Mouse (Mus musculus): ENCODE results near the gene Mllt11. TPM values are rescaled to one million over a fixed set of nuclear protein-coding genes. Genes with fewer than 3 reads are reported as not detected.

Gene Mllt11
- polyA plus RNA-seq, 1 experiment: 13.1 TPM

DNA sequence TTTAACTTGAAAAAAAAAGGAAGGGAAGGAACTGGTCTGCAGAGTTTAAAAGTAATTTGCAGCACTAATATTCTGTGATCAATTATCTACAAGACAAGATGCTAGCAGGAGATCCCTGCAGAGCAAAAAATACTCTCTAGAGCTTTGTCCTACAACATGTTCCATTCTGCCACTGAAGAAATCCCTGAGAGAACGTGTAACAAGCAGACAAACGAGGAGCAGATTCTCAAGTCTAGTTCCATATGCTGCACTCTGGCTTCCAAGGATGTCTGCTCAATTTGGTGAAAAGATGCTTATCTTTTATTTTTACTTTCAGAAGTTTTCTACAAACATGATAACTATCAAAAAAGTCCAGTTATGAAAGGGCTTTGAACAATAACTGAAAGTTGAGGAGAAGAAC is 31.4 kb downstream of the Mllt11 start:
- Histone ChIP-seq H3K9ac (ENCODE audit: low read depth, poor library complexity, severe bottlenecking) (no peak overlapping the region), H3K27ac (ENCODE audit: insufficient read depth, low read length) (no peak overlapping the region), H3K36me3 (ENCODE audit: control insufficient read depth, insufficient read depth, low read length, poor library complexity, severe bottlenecking) (peaks cover 46% of the 10 kb centered on the region), H3K27me3 (ENCODE audit: control insufficient read depth, insufficient read depth, low read length, poor library complexity, severe bottlenecking) (no peaks in the 10 kb centered on the region), H3K9me3 (replicated peaks; ENCODE audit: control insufficient read depth, insufficient read depth, low read length, poor library complexity, severe bottlenecking) (no peaks in the 10 kb centered on the region), H3K4me3 (ENCODE audit: low read depth, low read length) (no peak overlapping the region), H3K4me1 (ENCODE audit: control insufficient read depth, insufficient read depth, low read length) (no peaks in the 10 kb centered on the region)
- TF ChIP-seq POLR2A (IDR thresholded peaks at IDR 0.05; ENCODE audit: insufficient read depth, low read length) (no peak), CTCF (IDR thresholded peaks at IDR 0.05; ENCODE audit: low read depth, low read length) (no peak), EP300 (IDR thresholded peaks at IDR 0.05; ENCODE audit: insufficient read depth, low read depth, low read length) (no peak)

DNA sequence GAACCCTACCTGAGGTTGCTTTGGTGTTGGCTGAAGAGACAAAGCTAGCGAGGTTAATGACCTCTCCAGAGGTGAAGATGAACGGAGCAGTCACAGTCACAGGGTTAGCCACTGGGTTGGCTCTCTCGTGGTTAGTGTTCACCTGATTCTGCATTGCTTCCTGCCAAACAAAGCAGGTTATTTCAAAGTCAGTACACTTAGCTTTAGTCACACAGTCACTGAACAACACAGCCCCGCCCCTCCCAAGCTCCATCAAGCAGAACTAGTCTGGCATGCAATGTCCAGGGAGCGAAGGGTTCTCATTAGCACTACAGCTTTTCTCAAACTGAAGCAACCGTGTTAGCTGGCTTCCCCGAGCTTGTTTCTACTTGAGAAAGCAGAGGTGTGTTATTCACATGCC is 31.8 kb downstream of the Mllt11 start:
- Histone ChIP-seq H3K27ac (ENCODE audit: insufficient read depth, low read length) (no peak overlapping the region), H3K9me3 (replicated peaks; ENCODE audit: control insufficient read depth, insufficient read depth, low read length, poor library complexity, severe bottlenecking) (no peaks in the 10 kb centered on the region), H3K9ac (ENCODE audit: low read depth, poor library complexity, severe bottlenecking) (no peak overlapping the region), H3K36me3 (ENCODE audit: control insufficient read depth, insufficient read depth, low read length, poor library complexity, severe bottlenecking) (peaks cover 43% of the 10 kb centered on the region), H3K4me1 (ENCODE audit: control insufficient read depth, insufficient read depth, low read length) (no peaks in the 10 kb centered on the region), H3K27me3 (ENCODE audit: control insufficient read depth, insufficient read depth, low read length, poor library complexity, severe bottlenecking) (no peaks in the 10 kb centered on the region), H3K4me3 (ENCODE audit: low read depth, low read length) (no peak overlapping the region)
- TF ChIP-seq CTCF (IDR thresholded peaks at IDR 0.05; ENCODE audit: low read depth, low read length) (no peak), EP300 (IDR thresholded peaks at IDR 0.05; ENCODE audit: insufficient read depth, low read depth, low read length) (no peak), POLR2A (IDR thresholded peaks at IDR 0.05; ENCODE audit: insufficient read depth, low read length) (no peak)

DNA sequence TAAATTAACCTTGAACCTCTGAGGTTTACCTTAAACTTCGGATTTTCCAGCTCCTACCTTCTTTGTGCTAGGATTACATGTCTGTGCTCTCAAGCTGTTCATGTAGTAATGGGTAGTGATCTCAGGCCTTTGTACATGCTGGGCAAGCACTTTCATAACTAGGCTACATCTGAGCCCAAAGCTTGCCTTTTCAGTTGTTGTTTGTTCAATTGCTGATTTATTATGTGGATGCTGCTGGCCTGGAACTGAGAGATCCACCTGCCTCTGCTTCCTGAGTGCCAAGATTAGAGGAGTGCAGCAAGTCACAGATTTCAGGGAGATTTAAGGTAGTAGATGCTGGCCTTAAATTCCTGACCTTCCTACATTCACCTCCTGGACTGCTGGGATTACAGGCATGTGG is 32.9 kb downstream of the Mllt11 start:
- TF ChIP-seq CTCF (IDR thresholded peaks at IDR 0.05; ENCODE audit: low read depth, low read length) (no peak), EP300 (IDR thresholded peaks at IDR 0.05; ENCODE audit: insufficient read depth, low read depth, low read length) (no peak), POLR2A (IDR thresholded peaks at IDR 0.05; ENCODE audit: insufficient read depth, low read length) (no peak)

DNA sequence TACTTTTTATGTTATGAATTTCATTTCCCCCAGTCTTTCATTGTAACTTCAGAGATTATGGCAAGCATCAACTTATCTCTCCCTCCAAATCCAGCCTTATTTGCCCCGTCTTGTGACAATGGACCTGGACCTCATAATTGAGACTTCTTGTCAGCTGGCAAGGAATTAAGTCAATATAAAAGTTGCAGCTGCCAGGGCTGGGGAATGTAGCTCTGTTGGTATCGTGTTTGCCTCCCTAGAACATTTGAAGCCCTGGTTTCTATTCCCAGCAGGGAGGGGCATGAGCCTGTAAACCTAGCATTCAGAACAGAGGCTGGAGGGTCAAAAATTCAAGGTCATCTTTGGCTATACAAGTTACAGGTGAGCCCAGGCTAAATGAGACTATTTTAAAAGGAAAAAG is 36.2 kb downstream of the Mllt11 start:
- Histone ChIP-seq H3K27me3 (ENCODE audit: control insufficient read depth, insufficient read depth, low read length, poor library complexity, severe bottlenecking) (no peaks in the 10 kb centered on the region), H3K27ac (ENCODE audit: insufficient read depth, low read length) (no peak overlapping the region), H3K9me3 (replicated peaks; ENCODE audit: control insufficient read depth, insufficient read depth, low read length, poor library complexity, severe bottlenecking) (no peaks in the 10 kb centered on the region), H3K4me3 (ENCODE audit: low read depth, low read length) (no peak overlapping the region), H3K4me1 (ENCODE audit: control insufficient read depth, insufficient read depth, low read length) (no peaks in the 10 kb centered on the region), H3K36me3 (ENCODE audit: control insufficient read depth, insufficient read depth, low read length, poor library complexity, severe bottlenecking) (peaks cover 18% of the 10 kb centered on the region), H3K9ac (ENCODE audit: low read depth, poor library complexity, severe bottlenecking) (no peak overlapping the region)
- TF ChIP-seq EP300 (IDR thresholded peaks at IDR 0.05; ENCODE audit: insufficient read depth, low read depth, low read length) (no peak), POLR2A (IDR thresholded peaks at IDR 0.05; ENCODE audit: insufficient read depth, low read length) (no peak), CTCF (IDR thresholded peaks at IDR 0.05; ENCODE audit: low read depth, low read length) (no peak)

More for the DNA sequence above, 32.9 kb downstream of the Mllt11 start:
- Histone ChIP-seq H3K9me3 (replicated peaks; ENCODE audit: control insufficient read depth, insufficient read depth, low read length, poor library complexity, severe bottlenecking) (no peaks in the 10 kb centered on the region), H3K4me3 (ENCODE audit: low read depth, low read length) (no peak overlapping the region), H3K9ac (ENCODE audit: low read depth, poor library complexity, severe bottlenecking) (no peak overlapping the region), H3K27me3 (ENCODE audit: control insufficient read depth, insufficient read depth, low read length, poor library complexity, severe bottlenecking) (no peaks in the 10 kb centered on the region), H3K4me1 (ENCODE audit: control insufficient read depth, insufficient read depth, low read length) (no peaks in the 10 kb centered on the region), H3K36me3 (ENCODE audit: control insufficient read depth, insufficient read depth, low read length, poor library complexity, severe bottlenecking) (peaks cover 35% of the 10 kb centered on the region), H3K27ac (ENCODE audit: insufficient read depth, low read length) (no peak overlapping the region)

DNA sequence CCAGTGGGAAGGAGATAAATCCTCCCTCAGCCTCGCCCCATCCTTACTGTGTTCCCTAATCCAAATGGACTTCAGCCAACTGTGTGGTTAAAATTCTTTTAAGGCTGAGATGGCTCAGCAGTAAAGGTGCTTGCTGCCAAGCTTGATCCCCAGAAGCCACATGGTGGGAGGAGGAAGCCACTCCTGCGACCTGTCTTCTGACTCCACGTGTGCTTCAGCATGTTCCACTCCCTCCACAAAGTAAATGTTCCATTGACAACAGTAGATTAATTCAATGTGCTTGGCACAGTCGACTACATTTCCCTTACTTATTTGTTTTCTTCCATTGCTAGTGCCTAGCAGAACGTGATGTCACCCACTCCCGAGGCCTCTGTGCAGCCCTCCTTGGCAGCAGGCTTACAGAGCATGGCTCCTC is 37.2 kb downstream of the Mllt11 start:
- Histone ChIP-seq H3K9ac (ENCODE audit: low read depth, poor library complexity, severe bottlenecking) (no peak overlapping the region), H3K4me3 (ENCODE audit: low read depth, low read length) (no peak overlapping the region), H3K4me1 (ENCODE audit: control insufficient read depth, insufficient read depth, low read length) (no peaks in the 10 kb centered on the region), H3K36me3 (ENCODE audit: control insufficient read depth, insufficient read depth, low read length, poor library complexity, severe bottlenecking) (peaks cover 15% of the 10 kb centered on the region), H3K27ac (ENCODE audit: insufficient read depth, low read length) (no peak overlapping the region), H3K9me3 (replicated peaks; ENCODE audit: control insufficient read depth, insufficient read depth, low read length, poor library complexity, severe bottlenecking) (no peaks in the 10 kb centered on the region), H3K27me3 (ENCODE audit: control insufficient read depth, insufficient read depth, low read length, poor library complexity, severe bottlenecking) (no peaks in the 10 kb centered on the region)
- TF ChIP-seq EP300 (IDR thresholded peaks at IDR 0.05; ENCODE audit: insufficient read depth, low read depth, low read length): no peak
- TF ChIP-seq CTCF (IDR thresholded peaks at IDR 0.05; ENCODE audit: low read depth, low read length): no peak
- TF ChIP-seq POLR2A (IDR thresholded peaks at IDR 0.05; ENCODE audit: insufficient read depth, low read length): no peak

DNA sequence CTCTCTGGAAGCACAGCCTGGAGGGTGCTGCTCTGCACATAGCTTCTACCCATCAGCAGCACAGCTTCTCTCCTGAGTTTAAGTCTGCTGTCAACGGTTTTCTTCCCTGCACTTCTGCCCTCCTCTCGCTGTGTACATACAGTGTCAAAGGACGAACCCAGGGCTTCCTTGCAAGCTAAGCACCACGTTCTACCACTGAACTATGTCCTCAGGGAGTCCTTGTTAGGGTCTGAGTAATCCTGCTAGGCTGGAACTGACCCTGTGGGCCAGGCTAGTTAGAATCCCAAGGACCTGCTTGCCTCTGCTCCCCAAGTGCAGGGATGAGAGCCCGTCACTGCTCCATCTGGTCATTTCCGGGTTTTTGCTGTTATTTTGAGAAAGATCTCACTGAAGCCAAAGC is 45.1 kb downstream of the Mllt11 start:
- Histone ChIP-seq H3K36me3 (ENCODE audit: control insufficient read depth, insufficient read depth, low read length, poor library complexity, severe bottlenecking) (peaks cover 16% of the 10 kb centered on the region), H3K9me3 (replicated peaks; ENCODE audit: control insufficient read depth, insufficient read depth, low read length, poor library complexity, severe bottlenecking) (no peaks in the 10 kb centered on the region), H3K27me3 (ENCODE audit: control insufficient read depth, insufficient read depth, low read length, poor library complexity, severe bottlenecking) (no peaks in the 10 kb centered on the region), H3K27ac (ENCODE audit: insufficient read depth, low read length) (no peak overlapping the region), H3K4me1 (ENCODE audit: control insufficient read depth, insufficient read depth, low read length) (no peaks in the 10 kb centered on the region), H3K4me3 (ENCODE audit: low read depth, low read length) (no peak overlapping the region), H3K9ac (ENCODE audit: low read depth, poor library complexity, severe bottlenecking) (no peak overlapping the region)
- TF ChIP-seq POLR2A (IDR thresholded peaks at IDR 0.05; ENCODE audit: insufficient read depth, low read length) (no peak), EP300 (IDR thresholded peaks at IDR 0.05; ENCODE audit: insufficient read depth, low read depth, low read length) (no peak), CTCF (IDR thresholded peaks at IDR 0.05; ENCODE audit: low read depth, low read length) (no peak)
